Mouse (Mus musculus) neural tube, embryonic 11.5 days (tissue): Measurements from ENCODE around the gene Gm8267. TPM values are rescaled to one million over a fixed set of nuclear protein-coding genes. Genes with fewer than 3 reads are reported as not detected.
"Not testable (repeated sequence)": the region's sequence is repeated elsewhere in the genome, so short reads cannot be mapped to it uniquely, and the experiment has no call there.

Experiments
- ATAC-seq: fragments of 200-750 bp; cut with Nextera tagmentation; 2 replicates; pipeline ENCODE4 v1.8.0; 2017; ENCODE audit warnings: moderate number of reproducible peaks, mild to moderate bottlenecking, moderate TSS enrichment, moderate library complexity; ENCODE audit not compliant: insufficient read depth, low FRiP score, low TSS enrichment
- DNase-seq: peaks from one replicate; pipeline ENCODE4 v3.0.0-alpha.2; 2015; ENCODE audit warnings: low spot score
- H3K27ac ChIP-seq: fragments of 300-500 bp; sonication (generic); 2 replicates; pipeline ENCODE4 v1.5.1; 2014; ENCODE audit warnings: low read depth, mild to moderate bottlenecking, low read length
- H3K27me3 ChIP-seq: fragments of 300-500 bp; sonication (generic); 2 replicates; pipeline ENCODE4 v1.6.1; 2014; ENCODE audit warnings: mild to moderate bottlenecking, low read length, mixed read lengths; ENCODE audit not compliant: control insufficient read depth, insufficient read depth
- H3K36me3 ChIP-seq: fragments of 300-500 bp; sonication (generic); 2 replicates; pipeline ENCODE4 v1.6.1; 2014; ENCODE audit warnings: mild to moderate bottlenecking, low read length, moderate library complexity, mixed read lengths; ENCODE audit not compliant: control insufficient read depth, insufficient read depth
- H3K4me1 ChIP-seq: fragments of 300-500 bp; sonication (generic); 2 replicates; pipeline ENCODE4 v1.6.1; 2014; ENCODE audit warnings: low read length, mixed read lengths; ENCODE audit not compliant: control insufficient read depth, insufficient read depth
- H3K4me2 ChIP-seq: fragments of 300-500 bp; sonication (generic); 2 replicates; pipeline ENCODE4 v1.6.1; 2014; ENCODE audit warnings: low read depth, mild to moderate bottlenecking, moderate library complexity
- H3K4me3 ChIP-seq: fragments of 300-500 bp; sonication (generic); 2 replicates; pipeline ENCODE4 v1.5.1; 2014; ENCODE audit warnings: low read depth, low read length
- H3K9ac ChIP-seq: fragments of 300-500 bp; sonication (generic); 2 replicates; pipeline ENCODE4 v1.6.1; 2014; ENCODE audit warnings: mild to moderate bottlenecking, low read length
- H3K9me3 ChIP-seq: fragments of 300-500 bp; sonication (generic); 2 replicates; pipeline ENCODE4 v1.6.1; 2016; ENCODE audit warnings: low read length; ENCODE audit not compliant: control insufficient read depth
- WGBS: fragments of 180-500 bp; shearing (Covaris S2); extraction: QIAGEN DNeasy Blood & Tissue Kit; methylation state at CpG from one replicate; pipeline ENCODE4 v1.1.7; 2014; 5-methylcytosine and 5-hydroxymethylcytosine counted together
- polyA plus RNA-seq: library from polyadenylated mRNA; unstranded; fragments of >200 nt; fragmentation: Nextera tagmentation; extraction: Ambion mirVana; gene quantifications from 2 replicates; pipeline ENCODE4 v1.2.1, GENCODE M21; 2014

Gene Gm8267
- polyA plus RNA-seq: not detected in 2 replicates

DNA sequence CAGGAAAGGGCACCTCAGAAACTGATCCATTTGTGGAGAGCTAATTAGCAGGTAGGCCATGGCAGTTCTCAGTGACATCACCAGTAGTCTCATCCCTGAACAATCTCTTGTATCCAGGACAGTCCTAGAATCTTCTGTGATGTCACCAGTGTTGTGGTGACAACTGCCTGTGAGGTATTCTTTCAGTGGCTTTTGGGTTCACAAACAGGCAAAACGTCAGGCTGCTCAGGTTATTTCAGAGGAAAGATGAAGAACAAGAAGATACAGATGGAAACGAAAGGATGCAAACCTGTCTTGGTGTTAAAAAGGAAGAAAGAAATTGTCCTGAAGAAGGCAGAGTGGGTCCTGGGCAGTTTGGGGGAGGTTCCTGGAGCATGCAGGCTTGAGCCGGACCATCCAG is at the start of gene Gm8267:
Gm8267 (minus strand) TSS at position 101 of the 400 bp plus-strand sequence.
- no peak within 1 kb of the TSS for H3K9ac ChIP-seq
- H3K4me3 ChIP-seq: no peak within 1 kb of the TSS
- no peak within 1 kb of the TSS for H3K4me2 ChIP-seq
- no peak for ATAC-seq
- H3K36me3 ChIP-seq: no peaks in the 10 kb centered on the region
- no peaks in the 10 kb centered on the region for H3K4me1 ChIP-seq
- no peaks in the 10 kb centered on the region for H3K27me3 ChIP-seq
- no peaks in the 10 kb centered on the region for H3K9me3 ChIP-seq
- 84% methylated on average over 3 of the region's 3 CpGs for WGBS
- H3K27ac ChIP-seq: no peak within 1 kb of the TSS
- DNase-seq: no peak

DNA sequence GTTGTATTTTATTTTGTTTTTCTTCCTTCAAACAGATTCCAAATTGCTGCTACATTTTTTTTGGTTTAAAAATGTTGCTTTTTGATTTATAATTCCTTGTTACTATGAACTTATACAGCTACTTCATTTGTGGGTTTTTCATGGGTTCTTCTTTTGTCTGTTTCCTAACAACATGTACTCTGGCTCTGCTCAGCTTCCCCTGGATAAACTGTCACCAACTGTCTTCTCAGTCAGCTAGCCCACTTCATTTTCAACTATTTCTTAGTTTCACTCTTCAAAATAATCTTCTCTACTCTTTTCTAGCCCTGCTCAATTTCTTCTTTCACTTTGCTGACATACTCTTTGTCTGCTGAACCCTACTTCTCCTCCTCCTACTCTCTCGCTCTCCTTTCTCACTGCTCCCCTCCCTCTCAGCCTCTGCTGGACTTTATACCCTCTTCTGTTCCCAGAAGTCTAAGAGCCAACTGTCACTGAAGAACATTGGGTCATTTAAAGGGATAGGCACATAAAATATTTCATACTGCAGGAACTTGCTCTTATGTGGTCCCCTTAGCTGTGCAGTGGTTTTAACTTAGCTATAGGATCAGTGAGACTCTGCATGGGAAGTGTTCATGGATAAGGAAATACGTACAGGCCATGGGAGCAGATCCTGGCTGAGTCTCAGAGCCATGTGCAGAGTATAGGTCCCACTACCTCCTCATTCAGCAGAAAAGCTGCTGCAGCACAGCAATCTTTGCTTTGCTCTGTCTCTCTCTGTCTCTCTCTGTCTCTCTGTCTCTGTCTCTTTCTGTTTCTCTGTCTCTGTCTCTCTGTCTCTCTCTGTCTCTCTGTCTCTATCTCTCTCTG is 39.6 kb upstream of the Gm8267 start:
- H3K9ac ChIP-seq, H3K27me3 ChIP-seq, DNase-seq, H3K4me2 ChIP-seq, H3K36me3 ChIP-seq, H3K9me3 ChIP-seq, H3K4me1 ChIP-seq, ATAC-seq, H3K4me3 ChIP-seq, H3K27ac ChIP-seq: not testable (repeated sequence)
- WGBS: 63% methylated on average over 2 of the region's 2 CpGs

DNA sequence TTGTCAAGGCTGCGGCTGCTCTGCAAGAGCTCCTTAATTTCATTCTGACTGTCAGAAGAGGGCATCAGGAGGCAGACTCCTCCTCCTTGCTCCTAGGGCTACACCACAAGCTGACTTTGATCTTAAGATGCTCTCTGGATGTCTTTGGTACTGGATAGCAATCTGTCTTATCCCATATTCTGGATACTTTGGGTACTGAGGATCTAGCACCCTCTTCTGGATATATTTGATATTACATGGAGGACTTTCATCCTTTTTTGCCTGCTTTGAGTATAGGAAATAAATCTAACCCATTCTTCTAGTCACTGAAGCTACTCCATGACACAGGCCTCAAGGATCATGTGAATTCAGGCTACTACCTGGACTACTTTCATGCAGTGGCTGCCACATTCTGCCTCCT is 7.4 kb downstream of the Gm8267 start:
- not testable (repeated sequence) for H3K27ac ChIP-seq, H3K4me2 ChIP-seq, H3K4me3 ChIP-seq, H3K9ac ChIP-seq, H3K27me3 ChIP-seq, H3K9me3 ChIP-seq, H3K4me1 ChIP-seq, ATAC-seq, H3K36me3 ChIP-seq, DNase-seq
- WGBS: 40% methylated on average over 1 of the region's 1 CpGs

DNA sequence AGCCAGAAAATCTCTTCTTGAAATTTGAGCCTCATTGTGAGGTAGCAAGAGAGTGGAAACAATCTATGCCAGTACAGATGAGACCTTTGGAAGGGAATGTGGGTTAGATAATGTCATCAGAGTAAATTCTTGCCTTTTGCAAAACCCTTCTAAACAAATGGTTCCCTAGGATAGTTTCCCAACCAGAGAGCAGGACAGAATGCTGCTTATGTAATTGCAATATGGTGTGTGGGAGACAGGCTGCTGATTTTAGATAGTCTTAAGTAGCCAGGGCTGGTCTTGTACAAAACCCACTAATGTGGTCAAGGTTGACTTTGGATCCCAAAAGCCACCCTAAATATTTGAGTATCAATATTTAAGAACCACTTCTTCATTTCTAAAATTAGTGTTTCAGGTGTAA is 19.4 kb downstream of the Gm8267 start:
- not testable (repeated sequence) for H3K4me2 ChIP-seq, H3K4me3 ChIP-seq, H3K9ac ChIP-seq, H3K27ac ChIP-seq, DNase-seq, ATAC-seq, H3K27me3 ChIP-seq, H3K9me3 ChIP-seq, H3K4me1 ChIP-seq, H3K36me3 ChIP-seq

DNA sequence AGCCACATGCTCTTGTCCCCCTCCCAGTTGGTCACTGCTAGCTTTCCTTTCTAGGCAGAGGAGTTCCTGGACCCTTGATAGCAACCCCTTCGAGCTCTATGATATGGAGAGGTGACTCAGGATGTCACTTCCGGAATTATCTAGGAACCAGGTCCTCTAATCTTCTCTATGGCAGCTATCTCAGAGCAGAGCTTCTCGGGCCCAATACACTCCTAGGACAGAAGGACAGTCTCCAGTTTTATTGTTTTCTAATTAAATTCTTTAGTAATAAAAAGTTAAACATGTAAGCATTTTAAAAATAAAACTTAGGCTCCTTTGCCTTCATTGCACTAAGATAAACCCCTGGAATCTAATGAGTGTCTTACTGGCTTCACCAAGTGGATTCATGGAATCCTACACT is 43.8 kb downstream of the Gm8267 start, which contains the start of gene Gm8257:
Gm8257 (minus strand) TSS at position 101 of the 400 bp plus-strand sequence.
- not testable (repeated sequence) for H3K4me3 ChIP-seq, DNase-seq, H3K4me1 ChIP-seq, H3K9ac ChIP-seq, H3K4me2 ChIP-seq, H3K27ac ChIP-seq, ATAC-seq, H3K9me3 ChIP-seq, H3K36me3 ChIP-seq, H3K27me3 ChIP-seq
- 86% methylated on average over 3 of the region's 3 CpGs for WGBS

Other genes starting within 250 kb of the Gm8267 start
- not detected in 2 replicates for gene Gm17093, start 232.1 kb downstream of the Gm8267 start, polyA plus RNA-seq
- not detected in 2 replicates for gene Gm8247, start 167.2 kb downstream of the Gm8267 start, polyA plus RNA-seq
- gene Gm5624, start 122.4 kb downstream of the Gm8267 start, polyA plus RNA-seq: not detected in 2 replicates
- gene Gm8257, start 43.9 kb downstream of the Gm8267 start, polyA plus RNA-seq: not detected in 2 replicates
- gene Ptgdr, start 109.0 kb upstream of the Gm8267 start, polyA plus RNA-seq: 0.08 and 0.09 TPM in 2 replicates
- gene Ptger2, start 237.9 kb upstream of the Gm8267 start, polyA plus RNA-seq: 0.11 TPM in 1 of 2 replicates, not detected in the other